Mouse (Mus musculus): ENCODE results near the gene Sp140. TPM values are rescaled to one million over a fixed set of nuclear protein-coding genes. Genes with fewer than 3 reads are reported as not detected.
"Not testable (repeated sequence)": the region's sequence is repeated elsewhere in the genome, so short reads cannot be mapped to it uniquely, and the experiment has no call there.

Sp140 gene
- polyA plus RNA-seq, 1 experiment from 2014 or later: 1.1 TPM

DNA sequence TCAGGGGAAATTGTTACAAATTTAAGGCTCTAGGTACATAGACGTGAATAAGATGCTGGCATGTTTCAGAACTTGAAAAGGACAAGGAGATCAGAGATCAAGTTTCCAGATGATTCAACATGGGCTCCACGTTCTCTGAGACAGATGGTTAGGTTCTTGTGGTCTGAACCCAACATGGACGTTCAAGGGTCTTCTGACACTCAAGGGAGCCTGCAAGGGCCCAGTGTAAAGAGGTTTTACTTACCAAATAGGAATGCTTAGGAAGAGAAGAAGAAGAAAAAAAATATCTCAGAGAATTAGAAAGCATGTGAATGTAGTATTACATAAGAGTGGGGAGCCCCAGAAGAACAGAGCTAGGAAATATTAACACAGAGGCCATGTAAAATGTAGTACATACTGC, 15.6 kb downstream of the Sp140 start:
- H3K36me3 ChIP-seq (ENCODE audit: control insufficient read depth, insufficient read depth, low read length); DNase-seq (ENCODE audit: low spot score); H3K9me3 ChIP-seq (ENCODE audit: control insufficient read depth, low read length); H3K4me1 ChIP-seq (replicated peaks; ENCODE audit: control insufficient read depth, insufficient read depth); H3K9ac ChIP-seq (ENCODE audit: low read length); ATAC-seq (ENCODE audit: low FRiP score, low TSS enrichment); H3K27me3 ChIP-seq (ENCODE audit: control insufficient read depth, insufficient read depth, low read length); H3K27ac ChIP-seq (replicated peaks); H3K4me2 ChIP-seq (replicated peaks; ENCODE audit: low read depth); H3K4me3 ChIP-seq (ENCODE audit: low read depth, low read length): not testable (repeated sequence)
- WGBS: 45% methylated on average over 3 of the region's 3 CpGs

DNA sequence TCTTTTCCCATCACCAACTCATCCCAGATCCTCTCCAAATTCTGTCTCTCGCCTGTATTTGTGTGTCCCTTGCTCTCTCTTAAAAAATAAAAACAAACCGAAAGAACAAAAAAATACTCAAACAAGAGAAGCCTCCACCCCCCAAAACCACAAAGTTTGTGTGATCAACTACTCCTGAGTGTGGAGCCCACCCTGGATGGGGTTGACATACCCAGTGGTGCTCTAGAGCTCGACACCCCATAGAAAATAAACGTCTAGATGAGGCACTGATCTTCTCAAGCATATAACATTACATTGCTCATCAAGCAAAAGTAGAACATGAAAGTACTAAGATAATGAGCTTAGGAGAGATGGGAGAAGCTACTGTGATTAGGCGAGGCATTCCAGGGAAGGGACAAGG, 17.0 kb downstream of the Sp140 start:
- not testable (repeated sequence) for ATAC-seq (ENCODE audit: low FRiP score, low TSS enrichment); H3K4me3 ChIP-seq (ENCODE audit: low read depth, low read length); H3K27me3 ChIP-seq (ENCODE audit: control insufficient read depth, insufficient read depth, low read length); H3K4me1 ChIP-seq (replicated peaks; ENCODE audit: control insufficient read depth, insufficient read depth); H3K4me2 ChIP-seq (replicated peaks; ENCODE audit: low read depth); H3K9me3 ChIP-seq (ENCODE audit: control insufficient read depth, low read length); H3K36me3 ChIP-seq (ENCODE audit: control insufficient read depth, insufficient read depth, low read length); H3K27ac ChIP-seq (replicated peaks); DNase-seq (ENCODE audit: low spot score); H3K9ac ChIP-seq (ENCODE audit: low read length)
- WGBS: 63% methylated on average over 4 of the region's 5 CpGs

GRCm38 (mm10) chr1:85618689-85619088, 18.5 kb downstream of the Sp140 start:
- not testable (repeated sequence) for DNase-seq (ENCODE audit: low spot score); H3K36me3 ChIP-seq (ENCODE audit: control insufficient read depth, insufficient read depth, low read length); H3K27me3 ChIP-seq (ENCODE audit: control insufficient read depth, insufficient read depth, low read length); H3K9me3 ChIP-seq (ENCODE audit: control insufficient read depth, low read length); H3K4me1 ChIP-seq (replicated peaks; ENCODE audit: control insufficient read depth, insufficient read depth); H3K4me3 ChIP-seq (ENCODE audit: low read depth, low read length); H3K9ac ChIP-seq (ENCODE audit: low read length); ATAC-seq (ENCODE audit: low FRiP score, low TSS enrichment); H3K4me2 ChIP-seq (replicated peaks; ENCODE audit: low read depth); H3K27ac ChIP-seq (replicated peaks)
- WGBS: 38% methylated on average over 1 of the region's 1 CpGs

DNA sequence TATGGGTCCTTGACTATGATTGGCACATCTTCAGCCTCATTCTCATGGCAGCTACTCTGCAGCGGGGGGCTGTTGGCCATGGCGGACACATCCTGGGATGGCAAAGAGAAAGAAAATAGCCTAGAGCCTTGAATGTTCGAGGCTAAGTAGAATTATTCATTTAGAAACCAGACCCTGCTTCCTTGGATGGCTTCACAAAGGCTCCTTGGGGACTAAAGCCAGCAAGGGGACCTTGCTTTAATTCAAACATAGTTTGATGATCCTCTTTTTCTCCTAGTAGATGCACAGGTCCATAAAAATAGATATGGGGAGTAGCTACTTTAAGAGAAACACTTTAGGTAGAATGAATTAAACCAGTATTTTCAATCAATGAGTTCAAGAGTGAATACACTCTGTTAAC, 36.8 kb downstream of the Sp140 start:
- not testable (repeated sequence) for H3K36me3 ChIP-seq (ENCODE audit: control insufficient read depth, insufficient read depth, low read length); H3K27ac ChIP-seq (replicated peaks); H3K4me2 ChIP-seq (replicated peaks; ENCODE audit: low read depth); H3K4me3 ChIP-seq (ENCODE audit: low read depth, low read length); H3K9ac ChIP-seq (ENCODE audit: low read length); ATAC-seq (ENCODE audit: low FRiP score, low TSS enrichment); H3K9me3 ChIP-seq (ENCODE audit: control insufficient read depth, low read length); H3K4me1 ChIP-seq (replicated peaks; ENCODE audit: control insufficient read depth, insufficient read depth); H3K27me3 ChIP-seq (ENCODE audit: control insufficient read depth, insufficient read depth, low read length); DNase-seq (ENCODE audit: low spot score)
- 60% methylated on average over 3 of the region's 3 CpGs for WGBS

- not testable (repeated sequence) for H3K9me3 ChIP-seq (ENCODE audit: control insufficient read depth, low read length); H3K4me1 ChIP-seq (replicated peaks; ENCODE audit: control insufficient read depth, insufficient read depth); H3K27ac ChIP-seq (replicated peaks); H3K9ac ChIP-seq (ENCODE audit: low read length); ATAC-seq (ENCODE audit: low FRiP score, low TSS enrichment); H3K36me3 ChIP-seq (ENCODE audit: control insufficient read depth, insufficient read depth, low read length); H3K27me3 ChIP-seq (ENCODE audit: control insufficient read depth, insufficient read depth, low read length); H3K4me2 ChIP-seq (replicated peaks; ENCODE audit: low read depth); H3K4me3 ChIP-seq (ENCODE audit: low read depth, low read length); DNase-seq (ENCODE audit: low spot score)
- WGBS: 81% methylated on average over 4 of the region's 4 CpGs
These were observed 38.0 kb downstream of the Sp140 start for GRCm38 (mm10) chr1:85638144-85638543.

DNA sequence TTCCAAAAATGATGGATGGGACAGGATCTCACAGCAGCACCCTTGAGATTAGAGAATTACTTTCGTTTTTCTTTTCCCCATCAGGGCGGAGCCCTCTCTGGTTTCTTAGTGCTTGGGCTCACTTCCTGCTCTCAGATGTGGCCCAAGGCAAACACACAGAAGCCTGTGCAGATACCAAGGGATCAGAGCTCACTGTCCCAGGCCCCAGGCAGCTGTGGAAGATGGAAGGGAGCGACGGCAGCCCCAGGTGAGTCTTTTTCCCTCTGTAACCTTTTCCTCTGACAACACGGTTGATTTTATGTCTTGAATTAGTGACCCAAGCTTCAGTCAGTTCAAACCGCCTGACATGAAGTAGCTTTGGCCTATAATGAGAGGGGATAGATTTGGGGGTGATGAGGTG, 49.7 kb downstream of the Sp140 start, which contains the start of gene Sp100:
Gene Sp100, plus strand, starts transcription at position 108 of the 400 bp plus-strand sequence.
- not testable (repeated sequence) for H3K36me3 ChIP-seq (ENCODE audit: control insufficient read depth, insufficient read depth, low read length); H3K27ac ChIP-seq (replicated peaks); ATAC-seq (ENCODE audit: low FRiP score, low TSS enrichment); H3K27me3 ChIP-seq (ENCODE audit: control insufficient read depth, insufficient read depth, low read length); H3K4me2 ChIP-seq (replicated peaks; ENCODE audit: low read depth); DNase-seq (ENCODE audit: low spot score); H3K9me3 ChIP-seq (ENCODE audit: control insufficient read depth, low read length); H3K9ac ChIP-seq (ENCODE audit: low read length); H3K4me3 ChIP-seq (ENCODE audit: low read depth, low read length); H3K4me1 ChIP-seq (replicated peaks; ENCODE audit: control insufficient read depth, insufficient read depth)
- 51% methylated on average over 6 of the region's 6 CpGs for WGBS

- WGBS: 75% methylated on average over 3 of the region's 5 CpGs
- not testable (repeated sequence) for H3K9me3 ChIP-seq (ENCODE audit: control insufficient read depth, low read length); DNase-seq (ENCODE audit: low spot score); H3K4me2 ChIP-seq (replicated peaks; ENCODE audit: low read depth); H3K4me1 ChIP-seq (replicated peaks; ENCODE audit: control insufficient read depth, insufficient read depth); H3K27me3 ChIP-seq (ENCODE audit: control insufficient read depth, insufficient read depth, low read length); H3K4me3 ChIP-seq (ENCODE audit: low read depth, low read length); ATAC-seq (ENCODE audit: low FRiP score, low TSS enrichment); H3K9ac ChIP-seq (ENCODE audit: low read length); H3K27ac ChIP-seq (replicated peaks); H3K36me3 ChIP-seq (ENCODE audit: control insufficient read depth, insufficient read depth, low read length)
These were observed 50.3 kb downstream of the Sp140 start for GRCm38 (mm10) chr1:85650524-85650923.

DNA sequence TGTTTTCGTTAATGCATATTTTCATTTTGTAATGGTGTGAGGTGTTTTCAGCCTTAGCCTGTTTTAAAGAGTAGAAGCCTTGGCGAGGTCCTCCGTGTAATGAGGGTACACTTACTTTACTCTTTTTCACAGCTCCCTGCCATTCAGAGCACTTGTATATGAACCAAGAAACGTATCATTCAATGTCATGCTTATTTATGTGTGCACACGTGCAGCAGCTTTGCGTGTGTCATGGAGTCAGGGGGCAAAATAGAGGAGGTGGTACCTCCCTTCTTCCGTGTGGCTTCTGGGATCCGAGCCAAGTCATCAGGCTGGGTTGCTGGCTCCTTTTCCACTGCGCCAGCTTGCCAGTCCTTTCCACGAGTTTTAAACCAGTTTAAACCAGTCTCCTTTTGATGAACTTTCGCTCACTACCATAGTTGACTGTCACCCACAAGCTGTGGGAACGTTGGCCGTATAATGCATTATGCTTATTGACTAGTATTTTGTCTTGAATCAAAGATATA, 51.6 kb downstream of the Sp140 start:
- whole genome bisulfite sequencing: 78% methylated on average over 13 of the region's 13 CpGs
- not testable (repeated sequence) for H3K27ac ChIP-seq (replicated peaks); ATAC-seq (ENCODE audit: low FRiP score, low TSS enrichment); H3K4me2 ChIP-seq (replicated peaks; ENCODE audit: low read depth); H3K4me3 ChIP-seq (ENCODE audit: low read depth, low read length); H3K4me1 ChIP-seq (replicated peaks; ENCODE audit: control insufficient read depth, insufficient read depth); DNase-seq (ENCODE audit: low spot score); H3K36me3 ChIP-seq (ENCODE audit: control insufficient read depth, insufficient read depth, low read length); H3K27me3 ChIP-seq (ENCODE audit: control insufficient read depth, insufficient read depth, low read length); H3K9ac ChIP-seq (ENCODE audit: low read length); H3K9me3 ChIP-seq (ENCODE audit: control insufficient read depth, low read length)

- WGBS: 93% methylated on average over 2 of the region's 2 CpGs
- ATAC-seq (ENCODE audit: low FRiP score, low TSS enrichment); H3K4me1 ChIP-seq (replicated peaks; ENCODE audit: control insufficient read depth, insufficient read depth); H3K4me2 ChIP-seq (replicated peaks; ENCODE audit: low read depth); H3K4me3 ChIP-seq (ENCODE audit: low read depth, low read length); H3K36me3 ChIP-seq (ENCODE audit: control insufficient read depth, insufficient read depth, low read length); DNase-seq (ENCODE audit: low spot score); H3K27ac ChIP-seq (replicated peaks); H3K9ac ChIP-seq (ENCODE audit: low read length); H3K27me3 ChIP-seq (ENCODE audit: control insufficient read depth, insufficient read depth, low read length); H3K9me3 ChIP-seq (ENCODE audit: control insufficient read depth, low read length): not testable (repeated sequence)
These were observed 57.0 kb downstream of the Sp140 start for GRCm38 (mm10) chr1:85657211-85657610.
